Mouse (Mus musculus) intestine, postnatal 0 days (tissue): ENCODE results near the gene Ten1. TPM values are rescaled to one million over a fixed set of nuclear protein-coding genes. Genes with fewer than 3 reads are reported as not detected.
A peak's percentile ranks its signal among the peaks of the same experiment; 100 is the strongest.

Source experiments
- ATAC-seq: fragments of 200-750 bp; cut with Nextera tagmentation; 2 replicates; pipeline ENCODE4 v1.8.0; 2017; ENCODE audit warnings: mild to moderate bottlenecking, moderate TSS enrichment, moderate library complexity
- H3K27ac ChIP-seq: fragments of 300-500 bp; sonication (generic); 2 replicates; pipeline ENCODE4 v1.5.1; 2014; ENCODE audit warnings: mild to moderate bottlenecking, low read depth, low read length, moderate library complexity
- H3K27me3 ChIP-seq: fragments of 300-500 bp; sonication (generic); replicated peaks from 2 replicates; pipeline ENCODE4 v1.6.1; 2014; ENCODE audit warnings: low read length, mixed read lengths; ENCODE audit not compliant: control insufficient read depth, insufficient read depth
- H3K36me3 ChIP-seq: fragments of 300-500 bp; sonication (generic); 2 replicates; pipeline ENCODE4 v1.6.1; 2014; ENCODE audit warnings: mild to moderate bottlenecking, moderate library complexity; ENCODE audit not compliant: control insufficient read depth, insufficient read depth
- H3K4me1 ChIP-seq: fragments of 300-500 bp; sonication (generic); replicated peaks from 2 replicates; pipeline ENCODE4 v1.6.1; 2014; ENCODE audit warnings: antibody characterized with exemption, low read length, mixed read lengths; ENCODE audit not compliant: control insufficient read depth, insufficient read depth
- H3K4me2 ChIP-seq: fragments of 300-500 bp; sonication (generic); replicated peaks from 2 replicates; pipeline ENCODE4 v1.6.1; 2014; ENCODE audit warnings: low read depth, mild to moderate bottlenecking, moderate library complexity
- H3K4me3 ChIP-seq: fragments of 300-500 bp; sonication (generic); 2 replicates; pipeline ENCODE4 v1.5.1; 2014; ENCODE audit warnings: low read depth, low read length
- H3K9ac ChIP-seq: fragments of 300-500 bp; sonication (generic); 2 replicates; pipeline ENCODE4 v1.6.1; 2014; ENCODE audit warnings: mild to moderate bottlenecking, low read depth, low read length
- H3K9me3 ChIP-seq: fragments of 300-500 bp; sonication (generic); 2 replicates; pipeline ENCODE4 v1.6.1; 2016; ENCODE audit warnings: mixed run types; ENCODE audit not compliant: control insufficient read depth
- CTCF ChIP-seq: sonication (generic); IDR thresholded peaks from 2 replicates; pipeline ENCODE4 v1.5.1; 2016; ENCODE audit warnings: low read depth, mild to moderate bottlenecking, control low read depth, antibody characterized with exemption, moderate library complexity
- WGBS: fragments of 180-500 bp; shearing (Covaris S2); extraction: QIAGEN DNeasy Blood & Tissue Kit; methylation state at CpG from one replicate; pipeline ENCODE4 v1.1.7; 2014; 5-methylcytosine and 5-hydroxymethylcytosine counted together
- polyA plus RNA-seq: library from polyadenylated mRNA; unstranded; fragments of >200 nt; fragmentation: Nextera tagmentation; extraction: Ambion mirVana; gene quantifications from 2 replicates; pipeline ENCODE4 v1.2.1, GENCODE M21; 2015

Ten1 gene
- polyA plus RNA-seq, 1 experiment from 2014 or later, result 66.8 TPM

- H3K4me2 ChIP-seq, result peak overlapping the region; percentile 18
- H3K9me3 ChIP-seq, result no peaks in the 10 kb centered on the region
- peak; percentile 88 for TF ChIP-seq CTCF
- peaks cover 8% of the 10 kb centered on the region for H3K4me1 ChIP-seq
- WGBS, result 17% methylated on average over 4 of the region's 4 CpGs
- no peak overlapping the region for H3K4me3 ChIP-seq
- H3K27ac ChIP-seq, result no peak overlapping the region
- H3K27me3 ChIP-seq, result peaks cover 5% of the 10 kb centered on the region; the same call in 1 of the 2 replicates
- H3K9ac ChIP-seq, result no peak overlapping the region
- ATAC-seq, result 0 out of 2 replicates have a peak, but pooled peaks have one; percentile 23
- peaks cover 15% of the 10 kb centered on the region; the same call in 1 of the 2 replicates for H3K36me3 ChIP-seq
These were observed 21.2 kb downstream of the Ten1 start for GRCm38 (mm10) chr11:116219885-116220284.

GRCm38 (mm10) chr11:116221931-116222739 is 23.5 kb downstream of the Ten1 start:
- 28% methylated on average over 53 of the region's 53 CpGs for WGBS
- ATAC-seq, result no peak
- Histone ChIP-seq H3K4me3 (peak overlapping the region; percentile 9), H3K27ac (no peak overlapping the region), H3K4me2 (peak overlapping the region; percentile 58), H3K9me3 (no peaks in the 10 kb centered on the region), H3K9ac (no peak overlapping the region), H3K36me3 (peaks cover 17% of the 10 kb centered on the region; the same call in 1 of the 2 replicates), H3K27me3 (peaks cover 5% of the 10 kb centered on the region; the same call in 1 of the 2 replicates), H3K4me1 (peaks cover 8% of the 10 kb centered on the region)
- no peak for TF ChIP-seq CTCF

GRCm38 (mm10) chr11:116222740-116223059 is 24.0 kb downstream of the Ten1 start:
- ATAC-seq, result no peak
- no peak overlapping the region; the same call in 1 of the 2 replicates for H3K9ac ChIP-seq
- H3K9me3 ChIP-seq, result no peaks in the 10 kb centered on the region
- WGBS, result 30% methylated on average over 23 of the region's 23 CpGs
- H3K4me2 ChIP-seq, result peak overlapping the region; percentile 58
- peak overlapping the region; percentile 9 for H3K4me3 ChIP-seq
- peaks cover 8% of the 10 kb centered on the region for H3K4me1 ChIP-seq
- no peak for TF ChIP-seq CTCF
- no peak overlapping the region for H3K27ac ChIP-seq
- peaks cover 17% of the 10 kb centered on the region; the same call in 1 of the 2 replicates for H3K36me3 ChIP-seq
- peaks cover 5% of the 10 kb centered on the region; the same call in 1 of the 2 replicates for H3K27me3 ChIP-seq

- H3K27me3 ChIP-seq, result no peaks in the 10 kb centered on the region
- H3K36me3 ChIP-seq, result peaks cover 17% of the 10 kb centered on the region; the same call in 1 of the 2 replicates
- H3K27ac ChIP-seq, result no peak overlapping the region
- no peaks in the 10 kb centered on the region for H3K4me1 ChIP-seq
- ATAC-seq, result peak; percentile 25; the same call in 1 of the 2 replicates
- H3K4me2 ChIP-seq, result no peak overlapping the region
- TF ChIP-seq CTCF, result peak; percentile 98
- H3K4me3 ChIP-seq, result no peak overlapping the region
- whole genome bisulfite sequencing, result 0% methylated on average over 2 of the region's 2 CpGs
- H3K9me3 ChIP-seq, result no peaks in the 10 kb centered on the region
- H3K9ac ChIP-seq, result no peak overlapping the region
These were observed 27.8 kb downstream of the Ten1 start for GRCm38 (mm10) chr11:116226414-116226813.

GRCm38 (mm10) chr11:116228699-116229098 is 30.0 kb downstream of the Ten1 start:
- Histone ChIP-seq H3K4me3 (no peak overlapping the region), H3K27me3 (no peaks in the 10 kb centered on the region), H3K4me2 (no peak overlapping the region), H3K9me3 (no peaks in the 10 kb centered on the region), H3K36me3 (peaks cover 10% of the 10 kb centered on the region; the same call in 1 of the 2 replicates), H3K9ac (no peak overlapping the region), H3K4me1 (no peaks in the 10 kb centered on the region), H3K27ac (no peak overlapping the region)
- no peak for ATAC-seq
- 61% methylated on average over 4 of the region's 4 CpGs for WGBS
- no peak for TF ChIP-seq CTCF

- H3K4me3 ChIP-seq, result no peak overlapping the region
- H3K4me1 ChIP-seq, result no peaks in the 10 kb centered on the region
- no peak overlapping the region for H3K27ac ChIP-seq
- no peaks in the 10 kb centered on the region for H3K9me3 ChIP-seq
- H3K9ac ChIP-seq, result no peak overlapping the region
- no peaks in the 10 kb centered on the region for H3K27me3 ChIP-seq
- H3K36me3 ChIP-seq, result no peaks in the 10 kb centered on the region
- TF ChIP-seq CTCF, result no peak
- ATAC-seq, result no peak
- WGBS, result 51% methylated on average over 17 of the region's 17 CpGs
- H3K4me2 ChIP-seq, result no peak overlapping the region
These were observed 33.8 kb downstream of the Ten1 start for GRCm38 (mm10) chr11:116232427-116232826.
